Mouse (Mus musculus) naive thymus-derived CD4-positive, alpha-beta T cell, adult 2 months (primary cell): ENCODE results near the gene Wscd1.
A peak's percentile ranks its signal among the peaks of the same experiment; 100 is the strongest.

Experiments used
- DNase-seq: peaks from one replicate; pipeline ENCODE4 v3.0.0-alpha.2; 2011; ENCODE audit warnings: low read depth

Wscd1 gene

GRCm38 (mm10) chr11:71749671-71750070, at the start of gene Wscd1:
Gene Wscd1 (plus strand): TSS chr11:71749920.
- DNase-seq, result no peak

DNA sequence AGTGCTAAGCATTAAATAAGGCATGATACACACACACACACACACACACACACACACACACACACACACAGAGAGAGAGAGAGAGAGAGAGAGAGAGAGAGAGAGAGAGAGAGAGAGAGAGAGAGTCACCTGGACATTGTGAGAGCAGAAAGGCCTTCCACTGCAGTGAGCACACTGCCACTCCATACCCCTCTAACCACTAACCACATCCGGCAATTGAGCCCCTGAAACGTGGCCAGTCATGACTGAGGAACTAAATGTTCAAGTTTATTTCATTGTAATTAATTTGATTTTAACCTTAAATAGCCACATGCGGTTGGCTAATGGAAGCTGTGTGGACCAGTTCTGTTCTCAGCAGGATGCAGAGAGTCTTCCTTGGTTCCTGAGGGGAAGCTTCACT, 21.7 kb upstream of the Wscd1 start:
- peak; percentile 7 for DNase-seq

GRCm38 (mm10) chr11:71729287-71729686, 20.4 kb upstream of the Wscd1 start:
- no peak for DNase-seq

GRCm38 (mm10) chr11:71733771-71734170, 15.9 kb upstream of the Wscd1 start:
- no peak for DNase-seq

DNA sequence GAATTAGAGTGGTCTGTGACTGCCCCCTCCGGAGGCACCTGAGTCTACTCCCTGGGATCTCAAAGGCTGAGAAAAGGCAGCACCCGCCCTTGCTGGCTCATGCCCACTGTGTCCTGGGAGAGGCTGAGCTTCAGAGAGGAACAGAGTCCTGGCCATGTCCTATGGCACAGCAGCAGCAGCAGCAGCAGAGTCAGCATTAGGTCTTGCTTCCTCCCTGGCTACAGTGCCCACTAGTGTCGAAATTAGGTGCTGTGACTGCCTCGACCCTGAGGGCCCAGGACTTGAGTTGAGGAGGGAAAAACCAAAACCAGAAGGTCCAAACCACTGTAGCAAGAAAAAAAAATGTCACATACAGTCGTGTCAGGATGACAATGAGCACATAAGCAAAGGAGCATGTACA, 12.6 kb upstream of the Wscd1 start:
- DNase-seq, result no peak

DNA sequence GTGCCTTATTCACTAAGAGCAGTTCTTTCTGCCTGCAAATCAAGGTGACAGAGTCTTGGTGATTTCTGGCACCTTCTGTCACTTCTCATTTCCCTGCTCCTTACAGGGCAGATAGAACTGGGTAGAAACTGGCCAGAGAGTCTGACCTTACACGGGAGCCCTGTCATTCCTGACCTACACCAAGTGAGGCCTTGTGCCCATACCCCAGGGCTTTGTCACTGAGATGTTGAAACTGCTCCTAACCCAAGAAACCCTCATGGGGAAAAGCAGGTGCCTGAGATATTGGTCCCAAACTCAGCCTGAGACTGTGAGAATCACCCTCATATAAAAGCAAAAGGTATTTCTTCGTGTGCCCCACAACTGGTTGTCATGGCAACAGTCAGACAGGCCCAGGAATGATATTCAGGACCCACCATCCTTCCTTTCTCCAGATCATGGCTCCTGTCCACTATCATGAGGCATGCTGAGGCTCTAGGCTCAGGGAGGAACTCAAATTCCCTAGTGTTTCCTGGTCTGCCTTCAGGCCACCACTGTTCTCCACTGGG, 11.1 kb upstream of the Wscd1 start:
- no peak for DNase-seq

- no peak for DNase-seq
Measured at GRCm38 (mm10) chr11:71745875-71746274, 3.8 kb upstream of the Wscd1 start.

DNA sequence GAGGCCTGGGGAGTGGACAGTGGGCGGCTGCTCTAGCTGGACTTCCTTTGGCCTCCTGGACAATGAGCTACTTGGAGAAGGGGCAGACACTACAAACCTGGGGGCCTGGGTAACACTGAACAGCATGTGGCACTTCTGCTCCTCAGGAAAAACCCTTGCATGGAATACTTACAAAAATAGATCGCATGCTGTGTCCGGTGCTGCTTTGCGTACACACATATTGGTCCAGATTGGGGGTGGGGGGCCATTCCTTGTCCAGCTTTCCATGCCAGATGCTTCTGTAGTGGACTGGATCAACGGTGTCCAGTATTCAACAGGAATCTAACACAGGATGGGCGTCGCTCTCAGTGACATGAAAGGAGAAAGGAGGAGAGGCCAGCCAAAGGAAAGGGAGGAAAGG, 2.0 kb upstream of the Wscd1 start:
- no peak for DNase-seq

DNA sequence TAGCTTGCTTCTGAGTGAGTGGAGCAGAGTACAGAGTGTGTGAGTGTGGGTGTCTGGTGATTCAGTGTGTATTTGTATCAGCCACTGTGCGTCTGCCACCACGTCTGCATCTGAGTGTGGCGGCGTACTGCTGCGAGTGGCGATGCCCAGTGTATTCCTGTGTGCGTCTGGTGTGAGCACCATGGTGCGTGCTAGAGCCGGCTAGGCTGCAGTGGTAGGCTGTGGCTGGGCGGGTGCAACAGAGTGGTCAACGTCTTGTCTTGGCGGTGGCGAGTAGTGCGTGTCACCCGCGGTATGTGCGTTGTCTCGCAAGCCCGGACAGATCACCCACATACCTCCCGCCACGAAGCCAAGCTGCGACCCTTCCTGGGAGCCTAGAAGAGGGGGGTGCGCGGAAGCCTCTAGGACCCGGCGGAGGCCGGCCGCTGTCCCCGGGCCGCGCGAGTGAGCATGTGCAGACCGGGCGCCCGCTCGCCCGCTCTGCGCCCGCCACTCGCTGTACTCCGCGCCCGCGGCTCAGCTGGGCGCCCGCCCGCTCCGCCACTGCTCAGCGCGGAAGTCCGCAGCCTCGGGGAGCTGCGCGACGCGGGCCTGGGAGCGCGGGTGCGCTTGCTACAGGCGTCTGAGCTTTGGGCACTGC, 934 bp downstream of the Wscd1 start:
- DNase-seq, result no peak

DNA sequence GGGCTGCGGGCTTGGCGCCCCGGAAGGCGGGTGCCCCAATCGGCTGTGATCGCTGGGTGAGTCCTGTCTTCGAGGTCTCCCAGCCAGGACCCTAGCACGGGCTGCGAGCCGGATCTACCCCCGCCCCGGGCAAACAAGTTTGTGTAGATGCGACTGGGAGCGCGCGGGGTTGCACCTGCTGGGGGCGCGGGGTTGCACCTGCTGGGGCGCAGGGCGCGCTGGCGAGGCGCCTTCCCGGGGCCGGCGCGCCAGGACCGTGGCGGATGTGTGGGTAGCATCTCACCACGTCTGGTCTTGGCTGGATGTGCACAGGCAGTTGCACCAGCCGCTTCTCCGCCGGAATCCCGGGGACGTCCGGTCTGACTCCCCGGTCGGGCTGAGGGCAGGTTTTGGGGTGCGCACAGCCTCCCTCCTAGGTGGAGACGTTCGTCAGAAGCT, 1.5 kb downstream of the Wscd1 start:
- no peak for DNase-seq

DNA sequence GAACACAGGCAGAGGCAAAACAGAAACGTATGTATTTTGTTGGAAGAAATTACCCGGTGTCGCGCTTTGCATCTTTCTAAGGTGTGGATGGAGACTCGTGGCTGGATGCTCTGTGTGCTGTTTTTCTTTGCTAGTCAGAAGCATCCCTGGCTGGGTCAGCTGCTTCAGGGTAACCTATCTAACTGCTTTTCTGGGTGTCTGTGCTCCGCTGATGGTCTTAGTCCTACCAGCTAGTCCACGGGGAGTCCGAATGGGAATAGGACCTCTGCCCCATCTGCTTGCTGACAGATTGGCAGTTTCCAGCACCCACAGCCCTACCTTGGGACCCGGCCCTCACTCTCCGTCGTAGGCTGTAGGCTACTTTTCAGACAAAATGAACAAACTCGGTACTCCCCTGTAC, 2.0 kb downstream of the Wscd1 start:
- no peak for DNase-seq

GRCm38 (mm10) chr11:71752626-71753025, 2.9 kb downstream of the Wscd1 start:
- no peak for DNase-seq

DNA sequence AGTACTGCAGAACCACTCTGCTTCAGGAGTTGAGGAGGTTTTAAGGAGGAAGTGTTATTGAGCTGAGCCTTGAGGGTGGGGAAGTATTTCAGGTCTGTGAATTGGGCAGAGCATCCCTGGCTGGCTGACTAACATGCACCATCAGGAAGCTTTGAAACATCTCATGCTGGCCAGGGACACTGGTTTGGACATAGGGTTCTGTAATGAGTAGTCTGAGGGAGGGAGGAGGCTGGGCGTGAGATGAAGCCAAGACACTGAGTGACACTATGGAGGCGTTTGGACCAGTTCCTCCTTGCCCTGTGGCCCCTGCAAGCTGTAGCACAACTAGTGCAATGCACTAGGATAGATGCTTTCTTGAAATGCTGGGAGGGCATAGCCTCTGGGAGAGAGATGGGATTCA, 5.4 kb downstream of the Wscd1 start:
- no peak for DNase-seq

GRCm38 (mm10) chr11:71756325-71756724, 6.6 kb downstream of the Wscd1 start:
- no peak for DNase-seq

- DNase-seq, result no peak
Measured at GRCm38 (mm10) chr11:71758211-71759110, 8.7 kb downstream of the Wscd1 start.

GRCm38 (mm10) chr11:71760991-71761390, 11.3 kb downstream of the Wscd1 start:
- no peak for DNase-seq

GRCm38 (mm10) chr11:71763154-71763553, 13.4 kb downstream of the Wscd1 start:
- no peak for DNase-seq

DNA sequence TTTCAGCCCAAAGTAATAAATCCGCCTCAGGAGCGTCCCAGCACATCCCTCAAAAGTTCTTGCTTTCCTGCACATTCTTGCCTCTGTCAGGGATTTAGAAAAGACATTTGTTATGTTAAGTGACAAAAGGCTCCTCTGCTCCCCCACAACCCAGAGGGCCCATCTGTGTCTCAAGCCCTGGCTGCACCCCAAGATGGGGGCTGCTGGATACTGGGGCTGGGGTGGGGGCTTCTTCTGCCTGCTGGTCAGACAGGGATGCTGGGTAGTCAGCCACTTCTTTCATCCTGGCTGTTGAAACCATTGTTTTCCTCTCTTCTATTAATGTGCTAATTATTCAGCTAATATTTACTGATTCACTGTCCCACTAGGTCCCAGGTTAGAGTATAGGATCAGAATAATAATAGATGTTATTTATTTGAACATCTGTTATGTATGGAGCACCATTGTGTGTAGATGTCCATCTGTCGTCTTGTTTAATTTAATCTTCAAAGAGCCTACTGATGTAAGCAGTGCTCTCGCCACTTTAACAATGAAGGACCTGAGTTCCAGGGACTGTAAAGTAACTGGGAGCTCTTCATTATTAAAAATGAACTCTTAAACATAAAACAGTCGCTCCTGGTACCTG, 14.0 kb downstream of the Wscd1 start:
- no peak for DNase-seq

GRCm38 (mm10) chr11:71764743-71765142, 15.0 kb downstream of the Wscd1 start:
- no peak for DNase-seq

DNA sequence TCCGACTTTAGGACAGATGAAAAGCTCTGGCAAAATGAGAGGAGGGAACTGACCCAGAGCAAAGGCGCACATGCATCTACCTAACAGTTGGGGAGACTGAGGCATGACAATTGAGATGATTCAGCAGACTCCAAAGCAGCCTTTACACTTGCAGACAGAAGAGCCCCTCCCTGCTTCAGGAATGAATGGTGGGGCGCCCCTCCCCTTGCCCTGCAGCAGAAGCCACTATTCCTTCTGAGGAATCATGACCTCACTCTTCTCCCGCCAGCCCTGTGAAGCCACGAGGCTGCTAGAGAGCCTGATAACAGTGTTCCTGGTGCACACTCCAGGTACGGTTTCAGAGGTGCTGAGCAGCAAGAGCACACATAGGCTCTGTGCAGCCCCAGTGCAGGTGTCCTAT, 15.6 kb downstream of the Wscd1 start:
- DNase-seq, result no peak

DNA sequence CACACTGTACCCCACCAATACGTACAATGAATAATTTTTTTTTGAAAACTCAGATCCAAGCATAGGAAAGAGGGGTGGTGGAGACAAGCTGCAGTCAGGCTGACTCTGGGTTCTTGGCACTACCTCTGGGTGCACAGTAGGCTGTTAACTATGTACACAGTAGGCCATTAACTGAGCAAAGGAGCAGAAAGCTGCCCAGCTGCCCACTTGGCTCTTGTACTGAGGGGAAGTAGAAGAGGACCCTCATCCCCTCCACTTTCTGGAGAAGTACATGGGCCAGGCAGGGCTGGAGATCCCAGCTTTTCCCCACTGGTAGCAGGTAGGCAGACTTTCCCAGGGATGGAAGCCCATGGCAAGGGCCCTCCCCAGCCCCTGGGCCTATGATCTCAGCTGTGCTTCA, 16.7 kb downstream of the Wscd1 start:
- no peak for DNase-seq

GRCm38 (mm10) chr11:71767726-71768125, 18.0 kb downstream of the Wscd1 start:
- DNase-seq, result no peak

DNA sequence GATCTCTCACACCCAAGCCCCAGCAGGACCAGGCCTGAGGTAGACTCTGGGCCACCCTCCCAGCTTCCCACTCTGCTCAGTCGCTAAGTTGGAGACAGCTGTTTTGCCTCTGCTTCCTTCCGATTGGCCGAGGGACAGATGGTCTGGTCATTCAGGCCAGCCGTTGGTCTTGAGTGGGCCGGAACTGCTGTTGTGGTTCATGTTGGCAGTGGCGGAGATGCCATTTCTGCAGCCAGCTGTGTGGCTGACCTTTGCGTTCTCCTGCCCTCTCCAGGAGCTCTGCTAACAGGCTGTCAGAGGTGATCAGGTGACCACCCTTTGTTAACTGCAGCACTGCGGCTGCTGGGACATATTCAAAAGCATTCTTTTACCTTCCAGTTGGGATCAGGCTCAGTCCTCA, 20.0 kb downstream of the Wscd1 start:
- DNase-seq, result no peak
